Mouse (Mus musculus): ENCODE data around the gene Fgf23. TPM values are rescaled to one million over a fixed set of nuclear protein-coding genes. Genes with fewer than 3 reads are reported as not detected.

Fgf23 gene
- polyA plus RNA-seq, 1 experiment from 2014 or later: not detected

- H3K9ac ChIP-seq: no peak overlapping the region
- no peak overlapping the region for H3K4me3 ChIP-seq
- no peaks in the 10 kb centered on the region for H3K9me3 ChIP-seq
- WGBS: 91% methylated on average over 5 of the region's 5 CpGs
- no peaks in the 10 kb centered on the region for H3K36me3 ChIP-seq
- H3K27me3 ChIP-seq: no peaks in the 10 kb centered on the region
- H3K27ac ChIP-seq: no peak overlapping the region
- no peak for ATAC-seq (ENCODE audit: low FRiP score)
- no peaks in the 10 kb centered on the region for H3K4me1 ChIP-seq (replicated peaks)
- no peak overlapping the region for H3K4me2 ChIP-seq
Measured at GRCm38 (mm10) chr6:127122996-127123395, 50.3 kb downstream of the Fgf23 start.

GRCm38 (mm10) chr6:127123506-127123905 lies 50.8 kb downstream of the Fgf23 start:
- H3K4me2 ChIP-seq: no peak overlapping the region
- no peaks in the 10 kb centered on the region for H3K36me3 ChIP-seq
- no peak overlapping the region for H3K4me3 ChIP-seq
- H3K27ac ChIP-seq: no peak overlapping the region
- H3K9ac ChIP-seq: no peak overlapping the region
- H3K4me1 ChIP-seq (replicated peaks): no peaks in the 10 kb centered on the region
- no peak for ATAC-seq (ENCODE audit: low FRiP score)
- 93% methylated on average over 7 of the region's 7 CpGs for WGBS
- no peaks in the 10 kb centered on the region for H3K27me3 ChIP-seq
- H3K9me3 ChIP-seq: no peaks in the 10 kb centered on the region

GRCm38 (mm10) chr6:127129659-127130058 lies 57.0 kb downstream of the Fgf23 start:
- Histone ChIP-seq H3K36me3 (no peaks in the 10 kb centered on the region), H3K27ac (no peak overlapping the region), H3K4me2 (no peak overlapping the region), H3K9me3 (no peaks in the 10 kb centered on the region), H3K9ac (no peak overlapping the region), H3K4me1 (replicated peaks) (peaks cover 20% of the 10 kb centered on the region; the same call in 1 of the 2 replicates), H3K27me3 (no peaks in the 10 kb centered on the region), H3K4me3 (no peak overlapping the region)
- no peak for ATAC-seq (ENCODE audit: low FRiP score)
- 91% methylated on average over 14 of the region's 14 CpGs for WGBS

- H3K4me2 ChIP-seq: no peak overlapping the region
- H3K36me3 ChIP-seq: no peaks in the 10 kb centered on the region
- no peak overlapping the region for H3K9ac ChIP-seq
- H3K4me1 ChIP-seq (replicated peaks): peaks cover 20% of the 10 kb centered on the region; the same call in 1 of the 2 replicates
- H3K4me3 ChIP-seq: no peak overlapping the region
- WGBS: 72% methylated on average over 13 of the region's 13 CpGs
- no peaks in the 10 kb centered on the region for H3K27me3 ChIP-seq
- no peaks in the 10 kb centered on the region for H3K9me3 ChIP-seq
- no peak for ATAC-seq (ENCODE audit: low FRiP score)
- no peak overlapping the region for H3K27ac ChIP-seq
Measured at GRCm38 (mm10) chr6:127130377-127130776, 57.7 kb downstream of the Fgf23 start.

Other genes with a start within 250 kb of the Fgf23 start
- gene Ndufa9, start 223.8 kb upstream of the Fgf23 start, polyA plus RNA-seq (2015; fragmentation: Nextera tagmentation; extraction: Ambion mirVana): 192 and 198 TPM in 2 replicates
- gene Akap3, start 219.8 kb upstream of the Fgf23 start, polyA plus RNA-seq (2015; fragmentation: Nextera tagmentation; extraction: Ambion mirVana): 0.09 and 0.17 TPM in 2 replicates
- 0.08 and 0.09 TPM in 2 replicates for gene Dyrk4, start 151.1 kb upstream of the Fgf23 start, polyA plus RNA-seq (2015; fragmentation: Nextera tagmentation; extraction: Ambion mirVana)
- 17.2 and 18.4 TPM in 2 replicates for gene Rad51ap1, start 133.3 kb upstream of the Fgf23 start, polyA plus RNA-seq (2015; fragmentation: Nextera tagmentation; extraction: Ambion mirVana)
- gene D6Wsu163e, start 132.9 kb upstream of the Fgf23 start, polyA plus RNA-seq (2015; fragmentation: Nextera tagmentation; extraction: Ambion mirVana): 31.2 and 32.2 TPM in 2 replicates
- gene Fgf6, start 57.3 kb upstream of the Fgf23 start, polyA plus RNA-seq (2015; fragmentation: Nextera tagmentation; extraction: Ambion mirVana): 0.04 and 0.08 TPM in 2 replicates
- gene Tigar, start 36.7 kb downstream of the Fgf23 start, polyA plus RNA-seq (2015; fragmentation: Nextera tagmentation; extraction: Ambion mirVana): 7.2 and 8.6 TPM in 2 replicates
- gene Ccnd2, start 79.3 kb downstream of the Fgf23 start, polyA plus RNA-seq (2015; fragmentation: Nextera tagmentation; extraction: Ambion mirVana): 270 and 302 TPM in 2 replicates